Mouse (Mus musculus) megakaryocyte, embryonic 14.5 days (primary cell): ENCODE measurements around the gene Abcc4. TPM values are rescaled to one million over a fixed set of nuclear protein-coding genes. Genes with fewer than 3 reads are reported as not detected.

Source experiments
- H3K27me3 ChIP-seq: replicated peaks from 2 replicates; pipeline ENCODE3; 2012; ENCODE audit warnings: inconsistent platforms
- H3K36me3 ChIP-seq: replicated peaks from 2 replicates; pipeline ENCODE3; 2012; ENCODE audit warnings: low read length, inconsistent platforms, mixed read lengths
- H3K4me1 ChIP-seq: 2 replicates; pipeline ENCODE4 v1.6.1; 2012; ENCODE audit warnings: inconsistent platforms
- H3K4me3 ChIP-seq: replicated peaks from 2 replicates; pipeline ENCODE3; 2012; ENCODE audit warnings: moderate library complexity, mild to moderate bottlenecking, inconsistent platforms
- H3K9me3 ChIP-seq: 2 replicates; pipeline ENCODE4 v1.6.1; 2012; ENCODE audit warnings: inconsistent platforms
- FLI1 ChIP-seq: IDR thresholded peaks from 2 replicates; pipeline ENCODE4 v1.6.1; 2012; ENCODE audit warnings: low read length, inconsistent platforms, mixed read lengths
- GATA1 ChIP-seq: IDR thresholded peaks from 3 replicates; pipeline ENCODE4 v1.6.1; 2012; ENCODE audit warnings: mixed read lengths, low read length, inconsistent platforms, borderline replicate concordance
- polyA plus RNA-seq: library from polyadenylated mRNA; stranded (reverse); fragments of >175 nt; gene quantifications from 2 replicates; pipeline ENCODE4 v1.2.3, GENCODE M21; 2012; ENCODE audit warnings: low replicate concordance; ENCODE audit not compliant: insufficient read depth

Gene Abcc4
- polyA plus RNA-seq: 1.7 and 1.8 TPM in 2 replicates

DNA sequence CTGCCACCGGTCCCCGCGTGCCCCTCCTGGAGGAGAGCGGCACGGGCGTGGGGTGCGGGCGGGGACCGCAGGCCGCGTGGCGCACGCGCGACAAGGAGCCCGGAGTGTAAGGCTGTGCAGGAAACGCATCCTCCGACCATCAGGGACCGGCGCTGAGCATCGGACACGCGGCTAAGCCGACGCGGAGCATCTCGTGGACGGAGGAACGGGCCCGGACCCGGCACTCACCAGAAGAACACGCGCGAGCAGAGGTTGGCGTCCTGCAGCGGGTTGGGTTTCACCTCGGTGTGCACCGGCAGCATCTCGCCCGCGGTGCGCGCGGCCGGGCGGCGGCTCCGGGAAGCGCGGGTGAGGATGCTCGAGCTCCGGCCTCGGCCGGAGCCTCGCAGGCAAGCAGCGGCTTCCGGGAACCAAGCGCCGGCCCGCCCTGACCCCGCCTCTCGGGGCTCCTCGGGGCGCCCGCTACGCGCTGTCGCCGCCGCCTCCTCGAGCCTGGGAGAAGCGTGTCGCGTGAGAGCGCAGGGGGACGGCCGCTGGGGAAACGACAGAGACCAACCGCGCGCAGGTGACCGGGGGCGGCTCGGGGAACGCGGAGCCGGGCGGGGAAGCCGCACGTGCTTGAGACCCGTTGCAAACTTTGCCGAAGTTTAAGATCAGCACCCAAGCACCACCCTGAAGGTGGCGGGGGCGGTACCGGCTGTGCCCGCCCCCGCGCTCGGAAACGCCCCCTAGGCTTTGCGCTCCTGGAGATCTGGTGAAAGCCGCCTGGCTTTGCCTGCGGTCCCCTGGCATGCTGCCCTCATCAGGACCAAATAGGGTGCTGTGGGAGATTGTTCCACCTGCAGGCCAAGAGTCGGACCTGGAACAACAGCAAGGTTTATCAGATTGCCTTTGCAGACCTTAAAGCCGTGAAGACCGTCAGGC lies at the start of gene Abcc4:
Gene Abcc4 (minus strand): TSS at position 412 of the 924 bp plus-strand sequence.
- Histone ChIP-seq H3K27me3 (no peaks in the 10 kb centered on the region), H3K4me1 (peaks cover 74% of the 10 kb centered on the region), H3K4me3 (peak within 1 kb of the TSS; percentile 100), H3K9me3 (no peaks in the 10 kb centered on the region), H3K36me3 (peaks cover 12% of the 10 kb centered on the region)
- TF ChIP-seq GATA1: no peak
- no peak for TF ChIP-seq FLI1

DNA sequence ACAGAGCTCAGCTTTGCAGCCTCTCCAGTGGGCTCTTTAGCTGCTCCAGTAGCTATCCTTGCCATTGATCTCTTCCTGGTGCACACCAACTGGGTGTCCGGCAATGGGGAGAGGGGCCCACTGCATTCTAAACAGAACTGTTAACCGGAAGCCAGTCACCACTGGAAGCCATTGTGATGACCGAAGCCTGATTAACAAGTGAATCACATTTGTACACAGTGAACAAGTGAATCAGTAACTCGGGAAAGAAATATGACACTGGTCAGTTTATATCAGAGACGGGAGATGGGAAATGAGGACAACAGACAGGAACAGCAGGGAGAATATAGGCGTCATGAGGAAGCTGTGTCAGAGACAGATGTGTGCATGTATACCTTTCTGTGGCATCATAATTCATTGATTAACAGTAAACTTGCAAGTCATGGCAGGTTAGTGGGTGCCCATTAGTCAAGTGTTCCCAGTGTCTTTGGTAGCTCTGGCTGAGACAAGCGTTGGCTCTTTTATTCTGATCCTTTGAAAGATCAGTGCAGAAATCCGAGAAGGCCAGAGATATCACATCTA lies 45.3 kb upstream of the Abcc4 start:
- no peak for TF ChIP-seq GATA1
- TF ChIP-seq FLI1: no peak
- Histone ChIP-seq H3K36me3 (no peaks in the 10 kb centered on the region), H3K4me3 (no peak overlapping the region), H3K4me1 (peaks cover 32% of the 10 kb centered on the region), H3K9me3 (no peaks in the 10 kb centered on the region), H3K27me3 (no peaks in the 10 kb centered on the region)

DNA sequence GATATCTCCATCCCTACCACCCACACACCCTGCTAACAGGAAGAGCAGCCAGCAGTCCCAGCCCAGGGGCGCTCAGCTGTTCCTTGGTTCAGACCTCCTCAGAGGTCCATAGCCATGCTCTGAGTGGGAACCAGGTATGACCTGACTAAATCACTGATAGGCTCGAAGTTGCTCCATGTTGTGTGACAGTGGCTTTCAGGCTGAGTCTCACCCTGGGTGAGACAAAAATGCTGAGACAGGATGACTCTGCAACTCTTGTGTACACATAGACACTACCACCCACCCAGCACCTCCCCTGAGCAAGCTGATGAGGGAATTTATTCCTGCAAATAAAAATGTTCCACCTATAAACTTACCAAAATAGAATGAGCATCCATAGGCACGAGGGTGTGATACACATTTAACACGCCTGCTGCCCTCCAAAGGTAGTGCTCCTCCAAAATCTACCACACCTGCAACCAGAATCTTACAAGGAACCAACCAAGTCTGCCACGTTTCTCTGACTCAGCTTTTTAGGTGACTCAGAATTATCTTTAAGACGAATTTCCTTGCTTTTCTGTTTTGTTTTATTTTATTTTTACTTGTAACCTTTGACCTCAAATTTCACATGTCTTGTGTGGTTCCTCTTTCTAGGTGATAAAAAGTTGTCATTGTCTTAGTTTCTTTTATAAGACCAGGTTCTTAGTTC lies 44.6 kb upstream of the Abcc4 start:
- Histone ChIP-seq H3K27me3 (no peaks in the 10 kb centered on the region), H3K4me3 (no peak overlapping the region), H3K4me1 (peaks cover 32% of the 10 kb centered on the region), H3K9me3 (no peaks in the 10 kb centered on the region), H3K36me3 (no peaks in the 10 kb centered on the region)
- TF ChIP-seq GATA1: no peak
- no peak for TF ChIP-seq FLI1

DNA sequence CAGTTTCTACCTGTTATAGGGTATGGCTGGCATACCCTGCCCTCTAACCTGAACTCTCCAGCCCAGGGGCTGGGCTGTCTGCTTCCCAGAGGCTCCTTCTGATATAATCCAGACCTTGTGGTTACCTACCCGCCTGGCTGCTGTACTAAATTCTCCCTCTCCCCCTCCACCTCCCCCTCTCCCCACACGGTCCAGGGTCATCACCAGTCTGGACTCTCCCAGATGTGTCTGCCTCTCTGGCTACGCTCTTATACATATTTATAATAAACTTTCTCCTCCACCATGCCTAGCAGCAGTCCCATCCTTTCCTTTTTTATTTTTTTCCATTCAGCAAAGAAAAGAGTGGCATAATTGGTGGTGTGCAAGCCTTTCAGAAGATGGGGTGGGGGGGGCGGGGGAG lies 43.7 kb upstream of the Abcc4 start:
- no peaks in the 10 kb centered on the region for H3K27me3 ChIP-seq
- no peak for TF ChIP-seq FLI1
- TF ChIP-seq GATA1: no peak
- H3K4me1 ChIP-seq: peaks cover 32% of the 10 kb centered on the region
- H3K36me3 ChIP-seq: no peaks in the 10 kb centered on the region
- H3K9me3 ChIP-seq: no peaks in the 10 kb centered on the region
- H3K4me3 ChIP-seq: no peak overlapping the region

DNA sequence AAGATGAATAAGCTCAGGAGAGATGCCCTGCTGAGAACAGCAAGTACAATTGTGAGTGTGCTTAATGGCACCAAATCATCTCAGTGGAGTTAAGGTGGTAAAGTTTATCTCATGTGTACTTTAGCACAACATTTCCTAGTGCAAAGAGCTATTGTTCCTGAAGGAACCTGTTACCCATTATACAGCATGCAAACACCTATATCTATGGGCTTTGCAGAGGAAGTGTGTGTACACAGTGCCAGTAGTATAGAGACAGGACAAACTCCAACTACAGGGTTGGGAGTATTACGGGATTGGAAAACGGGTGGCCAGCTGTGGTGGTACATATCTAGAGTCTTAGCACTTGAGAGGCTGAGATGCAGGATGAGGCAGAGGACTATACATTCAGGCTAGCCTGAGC lies 43.0 kb upstream of the Abcc4 start:
- Histone ChIP-seq H3K27me3 (no peaks in the 10 kb centered on the region), H3K9me3 (no peaks in the 10 kb centered on the region), H3K4me3 (no peak overlapping the region), H3K4me1 (peaks cover 33% of the 10 kb centered on the region), H3K36me3 (no peaks in the 10 kb centered on the region)
- no peak for TF ChIP-seq FLI1
- no peak for TF ChIP-seq GATA1

DNA sequence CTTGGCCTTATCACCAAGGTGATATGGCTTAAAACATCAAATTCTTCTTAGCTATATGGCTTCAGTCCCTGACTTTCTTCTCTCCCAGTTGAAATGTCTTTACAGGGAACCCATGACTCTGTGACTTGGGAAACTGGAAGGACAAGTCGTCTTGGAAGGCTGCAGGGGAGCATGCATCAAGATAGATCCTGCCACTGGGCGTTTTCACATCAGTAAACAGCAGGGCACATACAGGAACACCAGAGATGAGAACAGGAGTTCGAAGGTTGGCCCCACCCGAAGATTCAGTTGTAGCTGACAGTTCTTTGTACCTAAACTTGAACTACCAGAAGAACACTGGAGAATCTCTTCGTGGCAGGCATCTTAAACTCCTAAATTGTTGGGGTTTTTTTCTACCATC lies 36.8 kb upstream of the Abcc4 start:
- Histone ChIP-seq H3K36me3 (peaks cover 2% of the 10 kb centered on the region), H3K4me3 (peak overlapping the region; percentile 57), H3K4me1 (peaks cover 35% of the 10 kb centered on the region), H3K27me3 (peaks cover 6% of the 10 kb centered on the region), H3K9me3 (peaks cover 9% of the 10 kb centered on the region)
- no peak for TF ChIP-seq FLI1
- TF ChIP-seq GATA1: no peak

DNA sequence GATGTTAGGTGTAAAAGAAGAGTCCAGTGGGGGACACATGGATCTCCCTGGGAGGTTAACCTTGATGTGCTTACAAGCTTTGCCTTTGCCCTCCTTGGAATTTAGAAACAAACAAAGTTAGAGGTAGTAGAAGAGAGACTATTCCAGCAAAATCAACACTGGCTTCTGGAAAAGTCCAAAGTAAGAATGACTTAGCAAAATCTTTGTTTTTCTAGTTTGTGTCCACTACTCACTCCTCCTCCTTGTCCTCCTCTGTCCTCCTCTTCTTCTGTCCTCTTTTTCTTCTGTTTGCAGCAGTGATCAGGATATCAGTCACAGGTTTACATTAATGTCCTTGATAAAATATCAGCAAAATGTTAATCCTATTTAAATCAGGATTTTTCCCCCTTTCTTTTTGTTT lies 35.8 kb upstream of the Abcc4 start:
- Histone ChIP-seq H3K4me1 (peaks cover 39% of the 10 kb centered on the region), H3K9me3 (peaks cover 9% of the 10 kb centered on the region), H3K4me3 (peak overlapping the region; percentile 33), H3K27me3 (peaks cover 12% of the 10 kb centered on the region), H3K36me3 (peaks cover 2% of the 10 kb centered on the region)
- TF ChIP-seq FLI1 (no peak), GATA1 (no peak)

DNA sequence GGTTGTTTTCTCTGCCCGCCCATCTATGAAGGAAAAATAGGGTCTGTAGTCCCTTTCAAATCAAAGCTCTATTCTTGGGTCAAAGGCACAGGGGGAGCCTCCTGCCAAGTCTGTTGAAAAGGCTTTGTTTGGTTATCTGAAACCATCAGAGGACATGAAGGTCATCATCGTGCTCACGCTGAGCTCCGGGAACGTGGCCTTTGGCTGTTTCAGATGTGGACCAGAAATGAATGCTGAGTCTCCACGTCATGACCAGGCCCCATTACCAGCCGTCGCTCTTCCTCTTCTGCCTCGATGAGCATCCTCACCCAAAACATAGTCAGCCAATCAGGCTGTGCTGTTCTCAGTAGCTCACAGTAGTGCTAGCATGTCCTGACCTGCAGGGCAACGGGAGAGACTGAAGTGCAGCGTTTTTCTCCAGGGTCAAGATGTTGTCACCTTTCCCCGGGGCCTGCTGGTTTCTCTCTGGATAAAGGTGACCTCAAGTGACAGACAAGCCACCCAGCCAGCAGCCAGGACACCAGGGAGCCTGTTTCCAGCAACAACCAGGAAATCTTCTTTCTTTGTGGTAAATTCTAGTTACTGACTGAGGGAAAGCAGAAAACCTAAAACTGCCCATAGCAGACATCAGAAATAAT lies 31.4 kb upstream of the Abcc4 start:
- Histone ChIP-seq H3K27me3 (peaks cover 27% of the 10 kb centered on the region), H3K4me1 (peaks cover 26% of the 10 kb centered on the region), H3K4me3 (no peak overlapping the region), H3K9me3 (peaks cover 9% of the 10 kb centered on the region), H3K36me3 (peaks cover 2% of the 10 kb centered on the region)
- no peak for TF ChIP-seq GATA1
- no peak for TF ChIP-seq FLI1

DNA sequence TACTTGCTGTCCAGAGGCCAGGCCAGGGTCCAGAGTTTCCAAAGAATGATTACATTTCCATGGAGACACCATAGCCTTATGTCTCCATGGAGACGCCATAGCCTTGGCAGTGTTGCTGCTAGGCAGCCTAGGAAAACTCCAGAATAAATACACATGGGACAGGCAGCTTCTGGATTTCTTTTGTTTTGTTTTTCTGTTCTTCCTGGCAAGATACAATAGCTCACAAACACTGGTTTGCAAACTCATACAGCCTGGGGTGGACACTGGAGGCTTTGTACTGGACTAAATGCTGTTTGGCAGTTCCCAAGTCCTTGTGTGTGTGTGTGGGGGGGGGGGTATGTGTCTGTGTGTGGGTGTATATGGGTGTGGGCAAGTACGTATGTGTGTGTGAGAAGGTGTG lies 29.1 kb upstream of the Abcc4 start:
- peaks cover 17% of the 10 kb centered on the region for H3K4me1 ChIP-seq
- no peak for TF ChIP-seq FLI1
- TF ChIP-seq GATA1: no peak
- peaks cover 44% of the 10 kb centered on the region for H3K27me3 ChIP-seq
- H3K9me3 ChIP-seq: peaks cover 2% of the 10 kb centered on the region
- no peak overlapping the region for H3K4me3 ChIP-seq
- H3K36me3 ChIP-seq: peaks cover under 1% of the 10 kb centered on the region

DNA sequence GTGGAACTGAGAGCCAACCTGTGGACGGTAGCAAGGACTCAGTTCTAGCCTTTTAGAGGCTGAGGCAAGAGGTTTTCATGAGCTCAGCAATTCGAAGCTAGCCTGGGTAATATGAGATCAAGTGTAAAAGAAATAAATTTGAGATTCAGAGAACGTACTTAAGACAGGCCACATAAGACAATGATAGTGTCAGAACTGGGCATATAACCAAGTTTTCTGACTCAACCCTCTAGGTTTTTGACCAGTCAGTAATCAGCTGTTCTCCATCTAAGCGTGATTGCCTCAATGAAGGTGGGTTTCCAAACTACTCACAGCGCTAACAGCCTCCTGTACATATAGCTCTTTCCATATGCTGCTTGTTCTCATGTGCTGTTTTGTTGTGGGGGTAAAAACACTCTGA lies 27.1 kb upstream of the Abcc4 start:
- TF ChIP-seq FLI1 (no peak), GATA1 (no peak)
- Histone ChIP-seq H3K36me3 (no peaks in the 10 kb centered on the region), H3K27me3 (peaks cover 55% of the 10 kb centered on the region), H3K4me1 (peaks cover 25% of the 10 kb centered on the region), H3K9me3 (no peaks in the 10 kb centered on the region), H3K4me3 (no peak overlapping the region)
